Mouse (Mus musculus) layer of hippocampus, adult 18-20 months (tissue): ENCODE results near the gene Hpca. TPM values are rescaled to one million over a fixed set of nuclear protein-coding genes. Genes with fewer than 3 reads are reported as not detected.

Experiments used
- DNase-seq, 2 experiments: peaks; one replicate each; pipeline ENCODE4 v3.0.0; 2022; ENCODE audit warnings: low spot score in 2 of 2
- total RNA-seq, 2 experiments: library from RNA; stranded (reverse); gene quantifications; 2 replicates each; pipeline ENCODE4 v1.2.3; 2021

The Hpca gene
- total RNA-seq, 2 experiments from 2014 or later: 2,309 to 2,704 TPM

- DNase-seq: no peak
Observed at GRCm38 (mm10) chr4:129112231-129112630, 9.6 kb downstream of the Hpca start.

- DNase-seq: peak in 1 of 2 experiments; percentile 61
Observed at GRCm38 (mm10) chr4:129111350-129111749, 10.5 kb downstream of the Hpca start.

GRCm38 (mm10) chr4:129110804-129111203, 11.0 kb downstream of the Hpca start:
- DNase-seq: no peak

- no peak for DNase-seq
Observed at GRCm38 (mm10) chr4:129108624-129109023, 13.2 kb downstream of the Hpca start.

GRCm38 (mm10) chr4:129107348-129107899, 14.4 kb downstream of the Hpca start:
- no peak for DNase-seq

GRCm38 (mm10) chr4:129106073-129106472, 15.8 kb downstream of the Hpca start:
- no peak for DNase-seq

GRCm38 (mm10) chr4:129105356-129105755, 16.5 kb downstream of the Hpca start, which contains the start of gene Tmem54:
Gene Tmem54, plus strand, starts transcription at chr4:129105548.
- DNase-seq: no peak

- DNase-seq: no peak
Observed at GRCm38 (mm10) chr4:129102133-129102829, 19.6 kb downstream of the Hpca start.

- no peak for DNase-seq
Observed at GRCm38 (mm10) chr4:129097006-129097405, 24.8 kb downstream of the Hpca start.

- DNase-seq: no peak
Observed at GRCm38 (mm10) chr4:129095276-129095675, 26.6 kb downstream of the Hpca start.

GRCm38 (mm10) chr4:129087850-129088249, 34.0 kb downstream of the Hpca start:
- no peak for DNase-seq

GRCm38 (mm10) chr4:129086078-129086477, 35.8 kb downstream of the Hpca start:
- DNase-seq: peak; percentile 39 to 87

- no peak for DNase-seq
Observed at GRCm38 (mm10) chr4:129084896-129085295, 36.9 kb downstream of the Hpca start.

GRCm38 (mm10) chr4:129082379-129083115, 39.3 kb downstream of the Hpca start:
- peak; percentile 37 to 74 for DNase-seq

GRCm38 (mm10) chr4:129081939-129082338, 39.9 kb downstream of the Hpca start:
- no peak for DNase-seq

- no peak for DNase-seq
Observed at GRCm38 (mm10) chr4:129081512-129081911, 40.3 kb downstream of the Hpca start.

- no peak for DNase-seq
Observed at GRCm38 (mm10) chr4:129081041-129081440, 40.8 kb downstream of the Hpca start.

- DNase-seq: no peak
Observed at GRCm38 (mm10) chr4:129079126-129079525, 42.7 kb downstream of the Hpca start.

GRCm38 (mm10) chr4:129068848-129069247, 53.0 kb downstream of the Hpca start:
- DNase-seq: no peak

GRCm38 (mm10) chr4:129067638-129068415, 54.0 kb downstream of the Hpca start:
- DNase-seq: no peak

- no peak for DNase-seq
Observed at GRCm38 (mm10) chr4:129065688-129066236, 56.1 kb downstream of the Hpca start.
